Mouse (Mus musculus) left cerebral cortex, adult 8-10 months (tissue): Measurements from ENCODE around the gene Il1rap. TPM values are rescaled to one million over a fixed set of nuclear protein-coding genes. Genes with fewer than 3 reads are reported as not detected.

Experiments
- DNase-seq, 2 experiments: peaks; one replicate each; pipeline ENCODE4 v3.0.0; 2022; ENCODE audit warnings: low spot score in 2 of 2
- total RNA-seq, 4 experiments: library from RNA; stranded (reverse); gene quantifications; 2 replicates each; pipeline ENCODE4 v1.2.4; 2022

The Il1rap gene
- total RNA-seq, 4 experiments from 2014 or later, result 31.5 to 35.6 (median 34.4) TPM

DNA sequence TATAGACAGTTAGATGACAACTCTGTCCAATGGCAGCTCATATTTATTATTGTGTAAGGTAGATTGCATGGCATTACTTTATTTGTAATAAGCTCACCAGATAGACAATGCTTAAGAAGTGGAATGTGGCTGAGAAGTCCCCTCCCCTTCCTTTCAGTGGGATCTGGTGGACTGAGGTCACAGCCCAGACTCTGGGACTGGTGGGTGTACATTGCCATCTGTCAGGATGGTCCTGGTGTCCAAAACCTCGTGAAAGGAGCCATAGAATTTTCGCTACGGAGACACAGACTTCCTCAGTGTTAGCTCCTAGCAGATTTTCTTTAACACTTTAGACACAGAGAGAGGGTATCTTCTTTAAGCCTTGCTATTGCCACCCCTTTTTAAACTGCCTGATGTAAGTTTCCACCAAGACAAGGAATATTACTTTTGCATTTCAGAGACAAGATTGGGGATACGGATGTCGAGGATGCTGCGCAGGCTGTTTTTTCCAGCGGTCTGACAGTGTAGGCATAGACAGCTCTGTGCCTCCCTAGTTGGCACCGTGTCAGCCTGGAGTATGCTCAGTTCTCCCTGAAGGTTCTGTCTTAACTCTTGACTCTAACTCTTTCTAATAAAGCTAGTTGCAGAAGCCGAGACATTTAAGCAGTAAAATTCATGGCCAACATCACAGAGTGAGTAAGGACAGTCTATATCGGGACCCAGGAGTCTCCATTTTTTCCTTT, 31.2 kb downstream of the Il1rap start:
- no peak for DNase-seq

DNA sequence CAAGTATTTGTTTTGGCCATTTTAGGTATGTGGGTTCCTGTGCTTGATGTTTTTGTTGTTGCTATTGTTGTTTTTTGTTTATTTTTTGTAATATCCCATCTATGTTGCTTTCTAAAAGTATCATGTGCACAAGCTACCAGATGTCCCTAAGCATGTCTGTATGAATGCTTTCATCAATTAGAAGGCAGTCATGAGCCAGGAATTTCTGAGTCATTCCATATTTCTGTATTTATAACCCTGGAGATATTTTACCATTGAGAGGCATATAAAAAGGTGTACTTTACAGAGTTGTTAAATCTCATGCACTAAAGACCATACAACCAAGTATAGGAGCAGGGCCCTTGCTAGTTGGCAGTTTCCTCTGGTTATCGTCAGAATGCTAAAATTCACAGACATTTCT, 41.6 kb downstream of the Il1rap start:
- no peak for DNase-seq

DNA sequence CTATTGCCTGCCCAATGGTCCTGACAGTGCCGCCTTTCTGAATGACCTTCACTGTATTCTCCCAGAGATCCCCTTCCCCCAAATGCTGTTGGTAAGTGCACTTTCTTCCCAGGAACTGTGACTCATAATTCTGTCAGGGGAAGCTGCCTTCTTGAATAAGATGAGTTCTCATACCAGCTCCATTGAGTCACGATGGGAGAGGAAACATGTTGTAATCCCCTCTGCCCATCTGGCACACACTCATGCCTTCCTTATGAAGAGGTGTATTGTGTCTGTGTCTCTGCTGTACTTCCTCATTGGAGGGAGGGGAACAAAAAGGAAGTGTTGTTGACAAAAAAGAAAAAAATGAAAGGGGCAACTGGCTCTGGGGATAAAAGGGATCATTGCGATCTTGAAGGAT, 44.6 kb downstream of the Il1rap start:
- DNase-seq, result no peak

DNA sequence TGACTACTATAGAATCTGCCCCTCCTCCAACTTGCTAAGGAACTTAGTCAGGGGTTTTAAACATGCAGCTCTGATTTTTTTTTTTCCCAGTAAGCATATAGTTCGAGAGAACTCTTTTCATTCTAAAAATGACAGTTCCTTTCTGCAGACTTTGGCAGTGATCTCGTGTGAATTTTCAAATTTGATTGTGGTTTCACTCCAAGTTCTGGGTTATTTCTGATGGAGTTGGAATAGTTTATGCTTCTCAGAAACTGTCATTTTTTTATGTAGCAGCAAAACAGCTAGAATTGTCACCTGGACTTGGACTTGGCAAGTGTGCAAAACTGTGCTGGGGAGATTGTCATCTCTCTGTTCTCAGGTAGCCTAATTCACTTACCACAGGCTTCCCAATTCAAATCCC, 53.3 kb downstream of the Il1rap start:
- no peak for DNase-seq

DNA sequence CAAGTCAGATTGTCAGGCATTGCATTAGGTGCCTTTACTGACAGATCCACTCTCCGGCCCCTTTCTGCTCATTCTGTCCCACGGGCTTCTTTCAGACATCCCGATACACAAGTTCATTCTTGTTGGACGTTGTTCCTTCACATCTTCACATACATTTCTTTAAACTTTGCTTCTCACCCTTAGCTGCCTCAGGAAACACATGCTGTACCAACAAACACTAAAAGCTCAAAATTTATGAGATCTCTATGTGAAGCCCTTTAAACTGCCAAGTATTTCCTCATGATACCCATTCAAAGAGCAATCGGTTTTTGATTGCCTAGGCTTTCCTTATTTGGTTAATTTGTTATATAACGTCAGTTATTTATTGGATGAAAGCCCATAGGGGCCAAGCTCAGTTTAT, 61.6 kb downstream of the Il1rap start:
- DNase-seq, result no peak

DNA sequence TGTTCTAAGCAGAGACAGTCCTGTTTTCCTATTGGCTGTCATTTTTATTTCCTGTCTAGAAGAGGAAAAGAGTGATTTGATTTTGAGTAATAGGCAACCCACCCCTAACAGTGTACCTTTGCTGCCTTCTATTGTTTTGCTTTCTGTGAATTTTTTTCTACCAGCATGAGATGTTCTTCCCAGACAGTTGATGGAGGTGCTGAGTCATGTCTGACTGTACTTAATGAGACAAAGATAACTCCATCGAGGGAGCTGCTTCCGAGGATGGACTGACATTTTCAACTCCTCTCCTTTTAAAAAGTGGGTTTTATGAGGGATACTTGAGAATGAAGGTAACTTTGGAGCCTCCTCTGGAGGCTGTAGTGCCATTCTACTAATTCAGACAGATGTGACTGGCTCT, 64.6 kb downstream of the Il1rap start:
- no peak for DNase-seq

DNA sequence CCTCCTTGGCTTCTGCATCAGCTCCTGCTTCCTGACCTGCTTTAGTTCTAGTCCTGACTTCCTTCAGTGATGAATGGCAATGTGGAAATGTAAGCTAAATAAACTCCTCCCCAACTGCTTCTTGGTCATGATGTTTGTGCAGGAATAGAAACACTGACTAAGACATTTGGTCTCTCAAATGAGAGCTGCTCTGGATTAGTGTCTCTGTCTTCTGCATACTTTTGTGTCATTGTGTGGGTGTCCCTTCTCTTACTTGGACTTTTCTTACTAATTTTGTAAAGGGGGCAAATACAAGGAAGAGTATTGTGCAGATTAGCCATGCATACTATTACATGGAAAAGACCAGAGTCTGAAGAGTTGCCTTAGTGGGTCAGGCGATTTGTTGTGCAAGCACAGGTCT, 65.5 kb downstream of the Il1rap start:
- no peak for DNase-seq

DNA sequence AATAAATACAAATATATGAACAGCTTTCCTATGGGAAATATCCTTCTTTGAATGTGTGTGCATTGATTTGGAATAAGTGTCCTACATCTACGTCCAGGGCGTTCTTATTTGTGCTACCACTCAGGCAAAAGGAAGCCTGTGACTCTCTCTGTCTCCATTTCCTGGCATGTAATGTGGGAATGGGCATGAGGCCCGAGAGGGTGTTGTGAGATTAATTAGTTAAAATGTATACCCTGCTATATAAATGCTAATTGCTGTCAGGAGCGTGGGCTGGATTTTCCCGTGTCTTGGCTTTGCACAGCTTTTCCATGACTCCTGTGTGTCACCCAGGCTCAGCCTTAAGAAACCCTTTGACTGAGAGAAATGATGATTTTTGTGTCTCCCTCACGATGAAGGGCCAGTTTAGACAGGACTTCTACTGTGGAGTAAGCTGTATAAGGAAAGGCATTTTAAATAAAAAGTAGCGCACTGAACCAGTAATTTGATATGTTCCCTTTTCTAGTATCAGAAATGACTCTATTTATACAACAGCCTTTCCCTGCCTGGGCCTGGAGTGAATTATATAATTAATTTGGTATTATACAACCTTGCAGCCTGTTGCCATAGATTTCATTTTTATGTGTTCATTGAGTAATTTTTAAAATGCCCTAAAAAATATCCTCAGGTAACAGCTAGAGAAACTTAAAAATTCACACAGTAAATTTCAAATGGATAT, 81.4 kb downstream of the Il1rap start:
- DNase-seq, result peak in 1 of 2 experiments; percentile 19

DNA sequence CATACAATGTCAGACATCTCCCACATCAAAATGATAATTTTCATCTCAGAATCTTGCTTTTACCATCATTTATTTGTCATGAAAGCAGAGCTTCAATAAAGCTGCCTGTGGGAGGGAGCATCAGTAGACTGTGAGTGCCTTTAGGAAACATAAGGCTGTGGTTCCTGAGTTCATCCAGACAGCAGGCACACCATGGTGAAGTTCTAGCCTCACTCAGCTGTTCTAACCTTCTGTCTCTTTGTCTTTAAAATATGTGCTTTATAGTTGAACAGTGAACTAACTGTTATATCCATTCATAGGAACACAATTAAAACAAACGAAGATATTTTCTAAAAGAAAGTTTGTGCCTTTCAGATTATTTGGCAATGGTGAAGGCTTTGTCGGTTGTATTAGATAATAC, 84.9 kb downstream of the Il1rap start:
- no peak for DNase-seq

DNA sequence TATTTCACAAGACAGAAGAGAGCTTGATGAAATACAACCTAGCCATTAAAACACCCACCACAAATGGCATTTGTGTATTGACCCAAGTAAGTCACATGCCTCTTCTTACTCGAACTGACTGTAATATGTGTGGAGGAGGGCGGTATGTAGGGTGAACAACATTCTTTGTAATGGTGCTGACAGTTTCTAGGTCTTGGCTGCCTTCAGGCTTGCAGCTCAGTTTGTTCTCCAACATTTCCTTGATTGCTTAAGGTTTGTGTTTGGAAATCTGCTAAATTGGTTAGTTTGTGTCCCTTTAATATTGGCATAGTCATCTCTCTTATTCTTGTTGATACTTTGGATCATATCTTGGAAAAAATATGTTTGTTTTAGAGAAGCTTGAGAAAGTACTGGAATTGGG, 87.6 kb downstream of the Il1rap start:
- DNase-seq, result no peak

DNA sequence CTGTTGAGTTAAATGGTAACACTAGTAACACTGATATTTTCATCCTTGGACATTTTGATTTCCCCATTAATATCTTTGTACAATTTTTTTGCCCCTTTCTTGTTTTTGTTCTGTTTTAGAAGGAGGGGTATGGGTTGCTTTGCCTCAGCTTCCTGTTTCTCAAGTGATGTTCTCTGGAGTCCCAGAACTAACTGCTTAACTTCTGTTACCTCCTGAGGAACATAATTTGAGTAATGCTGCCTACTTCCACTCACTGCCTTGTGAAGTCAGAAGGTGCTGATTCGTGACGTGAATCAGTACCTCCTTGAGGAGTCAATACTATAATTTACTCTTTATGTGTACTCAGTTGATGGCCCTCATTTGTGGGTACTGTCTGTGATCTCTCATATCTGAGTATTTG, 98.9 kb downstream of the Il1rap start:
- no peak for DNase-seq

DNA sequence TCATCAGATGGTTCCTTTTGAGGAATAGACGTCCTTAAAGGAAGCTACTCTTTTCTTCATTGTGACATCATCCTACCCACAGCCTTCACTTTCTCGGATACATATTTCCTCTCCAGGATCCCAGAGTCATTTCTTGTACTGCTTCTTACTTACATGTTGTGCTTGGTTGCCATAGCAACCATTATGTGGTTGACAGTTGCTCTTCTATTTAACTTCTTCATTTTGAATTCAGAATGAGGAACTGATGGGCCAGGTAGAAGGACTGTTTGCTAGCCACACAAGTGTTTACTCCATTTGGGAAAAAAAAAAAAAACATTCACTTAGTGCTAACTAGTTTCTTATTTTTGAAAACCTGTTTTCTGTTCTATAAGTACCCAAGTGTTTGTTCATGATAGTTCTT, 108.3 kb downstream of the Il1rap start:
- no peak for DNase-seq

DNA sequence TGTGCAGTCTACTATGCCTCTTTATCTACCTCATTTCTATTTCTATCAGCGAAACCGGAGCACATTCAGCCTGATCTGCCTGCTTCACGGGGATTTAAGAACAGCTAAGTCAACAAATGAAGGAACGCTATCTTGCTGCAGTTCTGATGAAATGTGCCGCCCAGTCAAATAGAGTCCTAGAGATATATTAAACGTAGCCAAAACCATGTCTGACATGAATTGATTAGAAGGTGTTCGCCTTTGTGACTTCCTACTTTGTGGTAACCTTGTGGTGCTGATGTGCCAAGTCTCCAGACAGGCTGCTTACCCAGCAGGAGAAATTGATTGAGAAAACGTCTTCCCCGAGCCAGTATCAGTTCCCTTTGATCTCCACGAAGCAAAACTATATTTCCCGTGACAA, 109.8 kb downstream of the Il1rap start:
- no peak for DNase-seq

DNA sequence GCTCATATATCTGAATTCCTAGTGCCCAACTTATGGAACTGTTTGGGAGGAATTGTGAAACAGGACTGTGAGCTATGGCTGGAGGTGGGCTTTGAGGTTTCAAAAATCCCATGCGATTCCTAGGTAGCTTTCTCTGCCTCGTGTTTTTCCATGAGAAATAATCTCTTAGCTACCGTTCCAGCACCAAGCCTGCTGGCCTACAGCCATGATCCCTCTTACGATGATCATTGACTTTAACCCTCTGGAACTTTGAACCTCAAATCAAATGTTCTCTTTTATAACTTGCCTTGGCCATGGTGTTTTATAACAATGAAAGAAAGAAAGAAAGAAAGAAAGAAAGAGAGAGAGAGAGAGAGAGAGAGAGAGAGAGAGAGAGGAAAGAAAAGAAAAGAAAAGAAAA, 116.6 kb downstream of the Il1rap start:
- DNase-seq, result no peak

DNA sequence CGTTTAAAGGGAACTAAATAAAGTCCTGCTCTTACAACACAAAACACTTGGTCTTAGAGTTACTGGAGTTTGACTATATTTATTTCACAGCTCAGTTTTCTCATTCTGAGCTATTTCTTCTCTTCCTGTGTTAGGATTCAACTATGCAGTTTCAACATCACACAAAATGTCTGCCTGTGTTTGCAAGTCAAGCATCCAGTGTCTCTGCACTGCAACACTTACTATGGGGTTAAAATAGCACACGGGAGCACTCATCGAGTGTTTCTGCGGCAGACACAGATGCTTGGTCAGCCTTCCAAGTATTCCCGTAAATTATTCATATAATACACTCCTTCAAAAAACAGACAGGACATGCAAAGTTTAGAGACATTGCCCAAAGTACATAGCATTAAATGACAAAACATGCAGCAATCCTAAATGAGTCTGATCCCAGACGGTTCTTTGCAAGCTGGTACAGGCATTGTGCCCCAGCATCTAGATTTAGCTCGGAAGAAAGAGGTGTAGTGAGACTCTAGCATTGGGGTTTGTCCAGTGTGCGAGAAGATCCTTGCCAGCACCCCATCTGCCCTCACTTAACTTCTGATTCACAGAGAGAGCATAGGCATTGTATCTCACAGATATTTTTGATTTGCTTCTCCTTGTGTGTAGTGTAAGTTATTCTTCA, 119.1 kb downstream of the Il1rap start:
- no peak for DNase-seq

DNA sequence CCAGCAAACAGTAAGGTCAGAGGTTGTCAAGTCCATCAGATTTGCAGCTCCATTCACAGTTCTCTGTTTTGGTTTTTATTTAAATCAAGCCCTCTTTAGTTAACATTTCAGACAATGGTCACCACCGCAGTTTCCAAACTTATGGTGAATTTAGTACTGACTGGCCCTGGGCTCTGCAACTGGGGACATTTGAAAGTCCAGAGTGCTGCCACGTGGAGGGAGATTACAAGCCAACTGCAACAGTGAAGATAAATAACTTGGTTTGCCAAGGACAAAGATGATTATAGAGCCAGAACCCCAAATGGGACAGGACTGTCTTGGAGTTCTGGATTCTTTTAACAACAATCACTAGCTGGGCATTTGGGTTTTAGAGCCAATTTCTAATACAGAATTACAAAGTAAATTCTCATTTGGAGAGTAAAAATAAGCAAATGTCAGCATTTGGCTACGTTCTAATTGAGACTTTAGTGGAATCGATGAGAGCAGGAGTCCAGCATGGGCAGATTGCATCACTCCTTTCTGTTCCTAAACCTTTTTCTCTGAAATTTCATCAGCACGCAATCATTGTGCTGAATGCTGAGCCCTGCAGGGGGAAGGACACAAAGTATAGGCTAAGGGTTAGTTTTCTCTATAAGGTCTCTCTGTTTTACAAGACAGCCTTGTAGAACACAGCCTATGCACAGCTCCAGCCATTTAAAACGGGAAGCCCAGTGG, 124.3 kb downstream of the Il1rap start:
- no peak for DNase-seq

DNA sequence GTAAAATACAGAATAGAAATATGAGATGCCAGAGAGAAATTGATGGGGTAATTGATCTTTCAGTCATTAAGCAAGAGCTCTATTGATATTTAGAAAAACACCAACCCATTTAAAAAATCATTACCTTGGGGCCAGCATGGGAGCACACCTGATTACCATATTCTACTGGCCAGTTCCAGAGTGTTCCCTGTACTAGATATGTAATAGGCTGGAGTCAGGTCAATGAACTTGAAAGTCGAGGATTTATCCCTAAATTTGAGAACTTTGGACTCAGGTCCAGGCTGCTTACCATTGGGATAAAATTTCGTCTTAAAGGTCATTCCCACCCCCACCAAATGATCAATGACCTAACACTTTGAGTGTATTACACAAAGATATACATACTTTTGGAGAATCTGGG, 125.0 kb downstream of the Il1rap start:
- no peak for DNase-seq

DNA sequence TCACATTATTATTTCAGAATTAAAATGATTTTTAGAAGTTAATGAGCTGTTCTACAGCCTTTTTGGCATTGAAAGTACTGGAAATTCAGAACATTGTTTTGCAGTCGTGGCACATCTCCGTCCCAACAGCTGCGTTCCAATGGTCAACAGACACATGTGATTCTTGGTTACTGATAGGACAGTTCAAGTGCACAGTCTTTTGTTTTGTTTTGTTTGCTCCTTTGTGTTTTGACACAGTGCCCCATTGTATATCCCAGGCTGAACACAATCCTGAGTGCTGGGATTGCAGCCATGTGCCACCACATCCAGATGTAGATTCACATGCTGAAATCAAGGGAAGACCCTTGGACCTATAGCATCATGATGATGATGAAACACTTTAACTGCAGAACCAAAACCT, 129.4 kb downstream of the Il1rap start:
- DNase-seq, result peak in 1 of 2 experiments; percentile 41

DNA sequence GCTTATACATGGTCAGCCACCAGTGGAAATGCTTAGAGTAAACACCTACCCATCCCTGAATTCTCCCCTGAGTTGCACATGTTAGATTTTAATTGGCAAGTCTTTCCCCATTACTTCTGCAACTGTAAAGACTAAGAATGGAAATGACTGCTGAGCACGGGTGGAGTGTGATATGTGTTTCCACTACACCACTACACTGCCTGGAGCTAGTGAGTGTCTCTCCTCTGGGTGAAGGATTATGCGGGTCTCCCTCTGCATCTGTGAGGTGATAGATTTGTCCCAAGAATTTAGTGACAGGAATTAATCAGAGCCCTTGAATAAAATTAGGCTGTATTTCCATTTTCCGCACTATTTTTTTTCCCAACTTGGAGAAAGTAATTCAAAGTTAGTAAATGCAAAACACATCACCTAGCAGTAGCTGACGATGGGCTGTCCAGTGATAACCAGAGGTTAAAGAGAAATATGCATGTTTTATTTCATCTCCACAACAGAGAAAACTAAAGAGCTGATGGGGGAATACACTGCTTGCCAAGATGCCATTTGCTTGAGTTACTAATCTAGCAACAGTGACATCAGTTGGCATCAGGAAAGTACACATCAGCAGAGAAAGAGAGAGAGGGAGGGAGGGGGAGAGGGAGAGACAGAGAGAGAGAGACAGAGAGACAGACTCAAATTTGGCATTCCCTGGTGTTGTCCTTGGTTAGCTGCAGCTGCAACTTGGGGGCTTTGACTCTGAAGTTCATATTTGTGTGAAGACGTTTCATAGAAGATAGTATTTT, 132.2 kb downstream of the Il1rap start:
- no peak for DNase-seq

DNA sequence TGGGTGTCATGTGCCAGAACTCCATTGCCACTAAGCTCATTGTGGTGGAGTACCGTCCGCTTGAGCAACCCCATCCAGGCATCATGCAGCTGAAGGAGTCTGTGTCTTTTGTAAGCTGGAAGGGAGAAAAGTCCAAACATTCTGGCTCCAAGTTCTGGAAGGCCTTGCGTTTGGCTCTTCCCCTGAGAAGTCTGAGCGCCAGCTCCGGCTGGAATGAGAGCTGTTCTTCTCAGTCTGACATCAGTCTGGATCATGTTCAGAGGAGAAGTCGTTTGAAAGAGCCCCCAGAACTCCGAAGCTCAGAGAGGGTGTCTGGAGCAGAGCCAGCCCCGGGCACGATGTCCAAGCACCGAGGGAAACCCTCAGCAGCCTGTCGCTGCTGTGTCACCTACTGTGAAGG, 141.0 kb downstream of the Il1rap start:
- DNase-seq, result peak in 1 of 2 experiments; percentile 14
